Mouse (Mus musculus) midbrain, postnatal 0 days (tissue): ENCODE measurements around the gene Oip5. TPM values are rescaled to one million over a fixed set of nuclear protein-coding genes. Genes with fewer than 3 reads are reported as not detected.
"Not testable (repeated sequence)": the region's sequence is repeated elsewhere in the genome, so short reads cannot be mapped to it uniquely, and the experiment has no call there.

ENCODE experiments used
- ATAC-seq: fragments of 200-750 bp; cut with Nextera tagmentation; 2 replicates; pipeline ENCODE4 v1.8.0; 2017; ENCODE audit warnings: moderate number of reproducible peaks, mild to moderate bottlenecking, moderate TSS enrichment, moderate library complexity; ENCODE audit not compliant: low FRiP score
- DNase-seq: peaks from one replicate; pipeline ENCODE4 v3.0.0-alpha.2; 2015; ENCODE audit warnings: low spot score
- H3K27ac ChIP-seq: fragments of 300-500 bp; sonication (generic); 2 replicates; pipeline ENCODE4 v1.5.1; 2014; ENCODE audit warnings: low read depth, mild to moderate bottlenecking, low read length, mixed read lengths
- H3K27me3 ChIP-seq: fragments of 300-500 bp; sonication (generic); 2 replicates; pipeline ENCODE4 v1.6.1; 2014; ENCODE audit warnings: low read length, control low read depth, mixed read lengths; ENCODE audit not compliant: insufficient read depth
- H3K36me3 ChIP-seq: fragments of 300-500 bp; sonication (generic); 2 replicates; pipeline ENCODE4 v1.6.1; 2014; ENCODE audit warnings: low read length, control low read depth, mixed read lengths; ENCODE audit not compliant: insufficient read depth
- H3K4me1 ChIP-seq: fragments of 300-500 bp; sonication (generic); 2 replicates; pipeline ENCODE4 v1.6.1; 2014; ENCODE audit warnings: mild to moderate bottlenecking, control low read depth, antibody characterized with exemption, low read length, mixed read lengths; ENCODE audit not compliant: insufficient read depth
- H3K4me2 ChIP-seq: fragments of 300-500 bp; sonication (generic); 2 replicates; pipeline ENCODE4 v1.6.1; 2014; ENCODE audit warnings: low read depth, mild to moderate bottlenecking, low read length, mixed read lengths; ENCODE audit not compliant: poor library complexity, severe bottlenecking
- H3K4me3 ChIP-seq: fragments of 300-500 bp; sonication (generic); 2 replicates; pipeline ENCODE4 v1.5.1; 2014; ENCODE audit warnings: low read depth, mild to moderate bottlenecking, low read length, moderate library complexity
- H3K9ac ChIP-seq: fragments of 300-500 bp; sonication (generic); replicated peaks from 2 replicates; pipeline ENCODE4 v1.6.1; 2014; ENCODE audit warnings: mild to moderate bottlenecking, low read length, moderate library complexity, mixed read lengths; ENCODE audit not compliant: poor library complexity, severe bottlenecking
- H3K9me3 ChIP-seq: fragments of 300-500 bp; sonication (generic); 2 replicates; pipeline ENCODE4 v1.6.1; 2016; ENCODE audit warnings: low read length, control low read depth
- CTCF ChIP-seq: IDR thresholded peaks from 2 replicates; pipeline ENCODE4 v1.5.1; 2016; ENCODE audit warnings: antibody characterized with exemption, mild to moderate bottlenecking
- WGBS: fragments of 180-500 bp; shearing (Covaris S2); extraction: QIAGEN DNeasy Blood & Tissue Kit; methylation state at CpG from one replicate; pipeline ENCODE4 v1.1.7; 2014; 5-methylcytosine and 5-hydroxymethylcytosine counted together
- polyA plus RNA-seq: library from polyadenylated mRNA; unstranded; fragments of >200 nt; fragmentation: Nextera tagmentation; extraction: Ambion mirVana; gene quantifications from 2 replicates; pipeline ENCODE4 v1.2.1, GENCODE M21; 2015
- total RNA-seq: library from RNA; depleted of rRNA; stranded (reverse); fragments of >200 nt; gene quantifications from 2 replicates; pipeline ENCODE4 v1.2.3, GENCODE M21; 2014; rRNA removed

Oip5 gene
- total RNA-seq (3.1 and 5.2 TPM in 2 replicates), polyA plus RNA-seq (2.9 and 3.0 TPM in 2 replicates)

- Histone ChIP-seq H3K36me3 (no peaks in the 10 kb centered on the region), H3K4me3 (peak within 1 kb of the TSS; percentile 52), H3K9me3 (no peaks in the 10 kb centered on the region), H3K27me3 (no peaks in the 10 kb centered on the region), H3K27ac (no peak within 1 kb of the TSS), H3K4me2 (peak within 1 kb of the TSS; percentile 81), H3K4me1 (no peaks in the 10 kb centered on the region), H3K9ac (no peak within 1 kb of the TSS)
- no peak for TF ChIP-seq CTCF
- peak; percentile 99 for DNase-seq
- peak; percentile 100 for ATAC-seq
- WGBS: under 1% methylated on average over 55 of the region's 55 CpGs
Observed at GRCm38 (mm10) chr2:119618199-119618982, at the start of gene Oip5, which contains the start of gene Nusap1. Gene Oip5 (minus strand): TSS chr2:119618469. Gene Nusap1 (plus strand): TSS chr2:119618298.

GRCm38 (mm10) chr2:119665744-119666143, 47.5 kb upstream of the Oip5 start:
- H3K4me1 ChIP-seq, ATAC-seq, H3K27ac ChIP-seq, H3K27me3 ChIP-seq, DNase-seq, H3K4me2 ChIP-seq, H3K9me3 ChIP-seq, H3K4me3 ChIP-seq, H3K36me3 ChIP-seq, H3K9ac ChIP-seq: not testable (repeated sequence)
- 84% methylated on average over 20 of the region's 23 CpGs for WGBS

- Histone ChIP-seq H3K4me3 (peak within 1 kb of the TSS; percentile 59), H3K9me3 (no peaks in the 10 kb centered on the region), H3K27me3 (no peaks in the 10 kb centered on the region), H3K9ac (peak within 1 kb of the TSS; percentile 69), H3K36me3 (peaks cover 14% of the 10 kb centered on the region), H3K4me2 (peak within 1 kb of the TSS; percentile 78), H3K27ac (no peak within 1 kb of the TSS), H3K4me1 (peaks cover 5% of the 10 kb centered on the region; the same call in 1 of the 2 replicates)
- peak; percentile 84 for ATAC-seq
- peak; percentile 84 for DNase-seq
- WGBS: 2% methylated on average over 44 of the region's 44 CpGs
- no peak for TF ChIP-seq CTCF
Observed at GRCm38 (mm10) chr2:119662220-119663182, 44.2 kb upstream of the Oip5 start, which contains the start of gene Ndufaf1. Gene Ndufaf1 (minus strand): TSS chr2:119662827.

- Histone ChIP-seq H3K4me1 (no peaks in the 10 kb centered on the region), H3K27ac (no peak overlapping the region), H3K4me3 (no peak overlapping the region), H3K9me3 (no peaks in the 10 kb centered on the region), H3K9ac (no peak overlapping the region), H3K4me2 (no peak overlapping the region), H3K36me3 (peaks cover 7% of the 10 kb centered on the region; the same call in 1 of the 2 replicates), H3K27me3 (no peaks in the 10 kb centered on the region)
- WGBS: 90% methylated on average over 5 of the region's 5 CpGs
- TF ChIP-seq CTCF: no peak
- ATAC-seq (no peak), DNase-seq (no peak)
Observed at GRCm38 (mm10) chr2:119644254-119644653, 26.0 kb upstream of the Oip5 start.

- ATAC-seq (no peak), DNase-seq (no peak)
- Histone ChIP-seq H3K4me3 (no peak overlapping the region), H3K4me2 (no peak overlapping the region), H3K9me3 (no peaks in the 10 kb centered on the region), H3K4me1 (no peaks in the 10 kb centered on the region), H3K27me3 (no peaks in the 10 kb centered on the region), H3K9ac (no peak overlapping the region), H3K36me3 (0 out of 2 replicates have a peak, but pooled peaks cover 2% of the 10 kb centered on the region), H3K27ac (no peak overlapping the region)
- WGBS: 97% methylated on average over 5 of the region's 5 CpGs
- no peak for TF ChIP-seq CTCF
Observed at GRCm38 (mm10) chr2:119641214-119641912, 23.1 kb upstream of the Oip5 start.
